Mouse (Mus musculus): ENCODE results near the gene Pex26.

- TF ChIP-seq CTCF (IDR thresholded peaks at IDR 0.05; ENCODE audit: low read depth, low read length) (no peak), POLR2A (IDR thresholded peaks at IDR 0.05; ENCODE audit: extremely low read depth, insufficient read depth, low read length) (no peak)
Measured at GRCm38 (mm10) chr6:121176011-121176730, 7.3 kb upstream of the Pex26 start.

Data from liver, adult 2 months (tissue).